Mouse (Mus musculus) lung, postnatal 0 days (tissue): ENCODE measurements at regions not wholly inside any gene's neighbourhood (a gene's known extent, or its start where the extent isn't known, plus 50 kb on each side); places are given as distances from the start of the nearest gene placed in this dataset.

ENCODE experiments used
- ATAC-seq: fragments of 200-750 bp; cut with Nextera tagmentation; 2 replicates; pipeline ENCODE4 v1.8.0; 2017; ENCODE audit warnings: moderate library complexity
- DNase-seq: peaks from one replicate; pipeline ENCODE4 v3.0.0-alpha.2; 2016; ENCODE audit warnings: low spot score
- H3K27ac ChIP-seq: fragments of 300-500 bp; sonication (generic); 2 replicates; pipeline ENCODE4 v1.5.1; 2014; ENCODE audit warnings: antibody characterized with exemption, mild to moderate bottlenecking, low read length, mixed read lengths
- H3K27me3 ChIP-seq: fragments of 300-500 bp; sonication (generic); replicated peaks from 2 replicates; pipeline ENCODE4 v1.6.1; 2014; ENCODE audit warnings: low read length, mixed read lengths; ENCODE audit not compliant: insufficient read depth
- H3K36me3 ChIP-seq: fragments of 300-500 bp; sonication (generic); 2 replicates; pipeline ENCODE4 v1.6.1; 2014; ENCODE audit warnings: low read length, mixed read lengths; ENCODE audit not compliant: insufficient read depth
- H3K4me1 ChIP-seq: fragments of 300-500 bp; sonication (generic); 2 replicates; pipeline ENCODE4 v1.6.1; 2014; ENCODE audit warnings: antibody characterized with exemption, low read depth, low read length, mixed read lengths; ENCODE audit not compliant: insufficient read depth
- H3K4me2 ChIP-seq: fragments of 300-500 bp; sonication (generic); replicated peaks from 2 replicates; pipeline ENCODE4 v1.6.1; 2014; ENCODE audit warnings: low read depth, mild to moderate bottlenecking, low read length, moderate library complexity, mixed read lengths
- H3K4me3 ChIP-seq: fragments of 300-500 bp; sonication (generic); 2 replicates; pipeline ENCODE4 v1.5.1; 2014; ENCODE audit warnings: low read depth, low read length
- H3K9ac ChIP-seq: fragments of 300-500 bp; sonication (generic); replicated peaks from 2 replicates; pipeline ENCODE4 v1.6.1; 2014; ENCODE audit warnings: low read depth, mild to moderate bottlenecking
- H3K9me3 ChIP-seq: fragments of 300-500 bp; sonication (generic); 2 replicates; pipeline ENCODE4 v1.6.1; 2016; ENCODE audit warnings: low read length, mixed read lengths
- CTCF ChIP-seq: IDR thresholded peaks from 2 replicates; pipeline ENCODE4 v1.5.1; 2016; ENCODE audit warnings: antibody characterized with exemption, mild to moderate bottlenecking
- EP300 ChIP-seq: IDR thresholded peaks from 2 replicates; pipeline ENCODE4 v1.6.1; 2016; ENCODE audit warnings: antibody characterized with exemption, mild to moderate bottlenecking, control low read depth
- WGBS: fragments of 180-500 bp; shearing (Covaris S2); extraction: QIAGEN DNeasy Blood & Tissue Kit; methylation state at CpG from one replicate; pipeline ENCODE4 v1.1.7; 2014; 5-methylcytosine and 5-hydroxymethylcytosine counted together

DNA sequence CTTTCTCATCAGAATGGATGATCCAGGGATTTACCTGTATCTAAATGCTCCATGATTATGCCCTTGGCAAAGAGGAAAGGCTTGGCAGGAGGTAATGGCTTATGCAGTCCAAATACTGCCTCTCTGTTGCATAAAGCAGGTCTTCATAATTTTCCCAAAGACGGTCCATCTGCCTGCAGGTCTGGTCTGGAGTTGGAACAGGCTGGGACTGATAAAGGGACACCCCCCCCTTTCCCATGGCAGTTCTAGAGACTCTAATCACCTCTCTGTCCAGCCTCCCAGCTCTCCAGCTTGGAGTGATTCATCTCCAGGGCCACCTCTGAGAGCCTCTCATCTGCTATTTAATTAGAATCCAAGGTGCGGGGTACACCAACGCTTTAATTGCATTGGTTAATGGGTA is 65.9 kb upstream of the Glce start:
- H3K4me1 ChIP-seq, result no peaks in the 10 kb centered on the region; the same call in 1 of the 2 replicates
- H3K27ac ChIP-seq, result no peak overlapping the region
- H3K9me3 ChIP-seq, result no peaks in the 10 kb centered on the region
- ATAC-seq, result no peak
- TF ChIP-seq CTCF, result no peak
- no peak for TF ChIP-seq EP300
- 54% methylated on average over 3 of the region's 3 CpGs for WGBS
- H3K36me3 ChIP-seq, result no peaks in the 10 kb centered on the region
- DNase-seq, result no peak
- H3K4me2 ChIP-seq, result no peak overlapping the region
- no peak overlapping the region for H3K4me3 ChIP-seq
- H3K9ac ChIP-seq, result no peak overlapping the region
- H3K27me3 ChIP-seq, result no peaks in the 10 kb centered on the region

DNA sequence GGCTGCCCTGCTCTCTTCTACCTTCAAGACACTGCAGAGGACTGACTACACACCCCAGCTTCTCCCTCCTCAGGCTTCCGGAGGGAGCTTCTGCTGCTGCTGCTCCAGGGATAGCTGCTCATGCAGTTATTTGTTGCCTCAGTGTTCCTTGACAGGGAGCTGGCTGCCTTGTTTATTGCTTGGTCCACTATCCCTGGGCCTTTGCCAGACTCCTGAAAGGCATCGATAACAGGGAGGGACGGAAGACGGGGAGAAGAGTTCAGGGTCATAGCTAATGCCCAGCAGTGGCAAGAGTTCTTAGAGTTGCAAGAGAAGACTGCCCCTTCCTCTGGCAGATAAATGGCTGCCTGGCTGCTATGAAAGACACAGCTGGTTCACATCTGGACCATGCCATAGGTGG is 64.4 kb upstream of the Glce start:
- no peaks in the 10 kb centered on the region for H3K4me1 ChIP-seq
- H3K36me3 ChIP-seq, result no peaks in the 10 kb centered on the region
- DNase-seq, result no peak
- 49% methylated on average over 4 of the region's 4 CpGs for WGBS
- no peak for TF ChIP-seq CTCF
- no peak for TF ChIP-seq EP300
- H3K27ac ChIP-seq, result no peak overlapping the region
- ATAC-seq, result no peak
- no peak overlapping the region for H3K4me3 ChIP-seq
- H3K9me3 ChIP-seq, result no peaks in the 10 kb centered on the region
- H3K27me3 ChIP-seq, result no peaks in the 10 kb centered on the region
- no peak overlapping the region for H3K4me2 ChIP-seq
- no peak overlapping the region for H3K9ac ChIP-seq

DNA sequence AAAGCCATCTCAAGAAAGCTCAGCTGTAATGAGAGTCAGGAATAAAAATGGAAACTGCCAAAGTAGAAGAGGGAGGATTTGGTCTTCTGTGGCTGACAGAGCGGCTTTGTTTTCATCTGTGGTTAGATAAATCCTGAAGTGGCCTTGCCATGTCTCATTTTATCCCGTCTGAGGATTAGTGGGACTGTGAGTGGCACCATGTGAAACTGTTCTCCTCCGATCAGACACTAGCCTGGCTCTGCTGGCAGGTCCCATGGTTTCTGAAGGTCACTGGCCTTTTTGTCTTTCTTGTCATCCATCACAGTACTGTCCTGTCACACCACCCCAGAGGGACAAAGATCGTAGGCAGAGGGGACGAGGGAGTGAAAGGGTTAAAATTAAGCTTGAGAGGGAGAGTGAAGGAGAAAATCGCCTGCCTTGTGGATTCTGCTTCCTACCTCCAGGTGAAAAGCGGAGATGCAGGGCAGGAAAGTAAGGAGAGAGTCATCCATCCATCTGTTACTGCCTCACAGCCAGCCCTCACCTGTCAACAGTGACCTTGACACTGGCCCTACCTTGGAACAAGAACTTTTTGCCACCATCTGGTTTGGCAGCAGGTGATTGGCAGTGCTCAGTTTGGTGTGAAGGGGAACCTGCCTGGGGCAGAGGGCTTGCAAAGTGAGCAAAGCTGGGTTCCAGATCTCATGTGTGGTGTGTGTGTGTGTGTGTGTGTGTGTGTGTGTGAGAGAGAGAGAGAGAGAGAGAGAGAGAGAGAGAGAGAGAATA is 63.2 kb upstream of the Glce start:
- no peaks in the 10 kb centered on the region for H3K36me3 ChIP-seq
- H3K9ac ChIP-seq, result no peak overlapping the region
- no peaks in the 10 kb centered on the region for H3K4me1 ChIP-seq
- H3K27me3 ChIP-seq, result no peaks in the 10 kb centered on the region
- H3K9me3 ChIP-seq, result no peaks in the 10 kb centered on the region
- H3K27ac ChIP-seq, result no peak overlapping the region
- no peak overlapping the region for H3K4me2 ChIP-seq
- TF ChIP-seq EP300, result no peak
- TF ChIP-seq CTCF, result no peak
- H3K4me3 ChIP-seq, result no peak overlapping the region
- ATAC-seq, result no peak
- DNase-seq, result no peak
- 44% methylated on average over 7 of the region's 7 CpGs for WGBS

DNA sequence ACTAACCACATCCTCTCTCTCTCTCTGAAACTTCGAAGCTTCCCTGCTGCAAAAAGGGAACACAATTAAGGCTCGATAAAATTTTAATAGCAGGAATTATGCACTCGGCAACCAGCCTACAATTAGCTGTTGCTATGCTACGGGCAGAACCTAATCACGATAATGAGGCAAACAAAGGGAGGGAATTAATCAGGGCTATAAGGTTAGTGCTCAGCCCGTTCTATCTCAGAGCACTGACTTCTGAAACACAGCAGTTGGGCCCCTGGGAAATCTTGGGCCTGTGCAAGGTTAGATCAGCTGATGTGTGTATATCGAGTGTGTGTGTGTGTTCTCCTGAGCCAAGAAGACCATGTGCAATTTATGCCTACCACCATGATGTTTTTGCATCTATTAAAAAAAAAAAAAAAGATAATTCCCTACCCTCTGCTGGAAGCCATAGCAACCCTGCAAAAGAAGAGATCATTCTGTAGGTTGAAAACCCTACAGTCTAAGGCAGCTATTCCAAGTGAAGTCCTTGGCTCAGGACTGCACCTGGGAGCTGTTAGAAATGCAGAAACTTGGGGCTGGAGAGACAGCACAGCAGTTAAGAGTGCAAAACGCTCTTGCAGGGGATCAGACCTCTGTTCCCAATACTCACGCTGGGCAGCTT is 58.9 kb upstream of the Glce start:
- 58% methylated on average over 9 of the region's 9 CpGs for WGBS
- no peaks in the 10 kb centered on the region for H3K9me3 ChIP-seq

DNA sequence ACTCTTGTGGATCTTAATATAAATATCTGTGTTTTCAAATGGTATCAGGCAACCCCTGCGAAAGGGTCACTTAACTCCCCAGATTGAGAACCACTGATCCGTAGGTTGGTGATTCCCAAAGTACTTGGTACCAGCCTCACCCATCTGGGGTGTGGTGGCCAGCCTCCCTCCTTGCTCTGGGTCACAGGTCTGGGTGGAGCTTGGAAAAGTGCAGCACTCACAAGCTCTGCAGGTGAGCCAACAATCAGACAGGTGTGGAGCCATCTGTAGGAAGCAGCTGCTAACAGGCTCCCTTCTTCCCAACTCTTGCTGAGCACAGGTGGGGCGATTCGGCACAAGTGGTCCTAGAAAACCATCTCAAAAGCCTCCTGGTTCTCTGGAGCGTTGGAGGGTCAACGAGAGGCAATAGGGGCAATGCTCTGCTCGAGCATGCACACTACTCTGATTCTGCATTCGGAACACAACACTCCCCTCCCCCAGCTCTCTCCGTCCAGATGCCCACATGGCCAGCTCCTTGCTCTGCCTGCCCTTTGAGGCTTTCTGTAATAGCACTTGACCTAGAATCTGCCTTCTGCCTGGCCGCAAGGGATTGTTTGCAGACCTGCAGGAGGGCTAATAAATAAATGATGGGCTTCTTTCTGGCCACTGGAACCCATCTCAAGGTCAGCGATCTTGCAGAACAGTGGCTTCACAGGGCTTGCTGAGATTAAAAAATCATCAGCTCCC is 58.2 kb upstream of the Glce start:
- Histone ChIP-seq H3K9ac (no peak overlapping the region), H3K4me2 (no peak overlapping the region), H3K27ac (no peak overlapping the region), H3K9me3 (no peaks in the 10 kb centered on the region), H3K4me1 (no peaks in the 10 kb centered on the region), H3K27me3 (no peaks in the 10 kb centered on the region), H3K36me3 (no peaks in the 10 kb centered on the region), H3K4me3 (no peak overlapping the region)
- WGBS, result 54% methylated on average over 11 of the region's 11 CpGs
- no peak for ATAC-seq
- no peak for DNase-seq
- TF ChIP-seq CTCF, result no peak
- no peak for TF ChIP-seq EP300

More for the DNA sequence above, 58.9 kb upstream of the Glce start:
- no peak overlapping the region for H3K27ac ChIP-seq
- H3K36me3 ChIP-seq, result no peaks in the 10 kb centered on the region
- H3K4me3 ChIP-seq, result no peak overlapping the region
- no peak overlapping the region for H3K9ac ChIP-seq
- H3K4me1 ChIP-seq, result no peaks in the 10 kb centered on the region
- no peak for TF ChIP-seq CTCF
- TF ChIP-seq EP300, result no peak
- DNase-seq, result no peak
- no peak overlapping the region for H3K4me2 ChIP-seq
- no peak for ATAC-seq
- no peaks in the 10 kb centered on the region for H3K27me3 ChIP-seq

DNA sequence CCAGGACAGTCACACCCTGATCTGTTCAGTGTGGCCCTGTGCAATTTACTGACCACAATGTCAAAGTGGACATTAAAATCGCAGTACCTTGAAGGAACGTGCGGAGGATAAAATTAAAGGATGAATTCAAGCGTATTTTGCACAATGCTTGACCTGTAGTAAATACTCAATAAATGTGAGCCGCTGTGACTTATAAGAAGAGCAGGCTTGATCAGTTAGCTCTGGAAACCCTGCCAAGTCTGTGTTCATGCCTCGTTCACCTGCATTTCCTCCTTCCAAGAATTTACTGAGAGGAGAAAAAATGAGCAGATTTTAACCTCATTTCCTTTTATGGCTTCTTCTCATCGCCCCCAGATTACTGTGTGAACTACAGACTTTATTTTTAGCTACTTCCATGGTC is 52.2 kb upstream of the Glce start:
- Histone ChIP-seq H3K4me2 (no peak overlapping the region), H3K27me3 (no peaks in the 10 kb centered on the region), H3K4me1 (no peaks in the 10 kb centered on the region), H3K9me3 (no peaks in the 10 kb centered on the region), H3K27ac (no peak overlapping the region), H3K36me3 (no peaks in the 10 kb centered on the region), H3K9ac (no peak overlapping the region), H3K4me3 (no peak overlapping the region)
- DNase-seq (no peak), ATAC-seq (no peak)
- TF ChIP-seq EP300 (no peak), CTCF (no peak)
- 77% methylated on average over 7 of the region's 7 CpGs for WGBS
